Comparison of ENCODE assay signal across 3 mouse cellular contexts in genomic region chr10:81846219-81846618, GRCm38 (mm10). TPM values are rescaled to one million over a fixed set of nuclear protein-coding genes. Genes with fewer than 3 reads are reported as not detected.
"Had no signal": no experiment of that assay in that cellular context is flagged by ENCODE, and none has a peak within 500 bp of the region (broad histone marks: within the 10 kb centered on the region; RNA-seq: fewer than 3 reads in every experiment).

No protein-coding gene starts in this region.

RNA-seq across cellular contexts. Expression of gene Gm4767, which starts 34.2 kb away (rescaled TPM):
- polyA plus RNA-seq: spleen, adult 2 months; testis, adult 2 months; thymus, adult 2 months had no signal
